Mouse (Mus musculus) MEL (cell line): Measurements from ENCODE around the gene Hdac11. TPM values are rescaled to one million over a fixed set of nuclear protein-coding genes. Genes with fewer than 3 reads are reported as not detected.
A peak's percentile ranks its signal among the peaks of the same experiment; 100 is the strongest.

ENCODE experiments used
- DNase-seq: peaks from one replicate; pipeline ENCODE4 v3.0.0; 2011; ENCODE audit warnings: low read depth, low spot score
- H3K27ac ChIP-seq: 2 replicates; pipeline ENCODE4 v1.5.1; 2012; ENCODE audit warnings: low read depth, mild to moderate bottlenecking, control low read depth, low read length, moderate library complexity; ENCODE audit not compliant: control insufficient read depth
- H3K27me3 ChIP-seq, 2 experiments: fragments of 150-350 bp in 1 of 2; sonication (generic) in 1 of 2; 2 replicates each; pipeline ENCODE4 v1.6.1; 2012; ENCODE audit warnings: low read length in 2 of 2, mild to moderate bottlenecking in 2 of 2, improper control_type of control experiment in 1 of 2, moderate library complexity in 1 of 2; ENCODE audit not compliant: insufficient read depth in 2 of 2, control insufficient read depth in 1 of 2
- H3K36me3 ChIP-seq, 2 experiments: 2 replicates each; pipeline ENCODE4 v1.6.1; 2012 to 2014; ENCODE audit warnings: low read length in 2 of 2, improper control_type of control experiment in 1 of 2, inconsistent platforms in 1 of 2, mild to moderate bottlenecking in 1 of 2; ENCODE audit not compliant: insufficient read depth in 2 of 2, control insufficient read depth in 1 of 2
- H3K4me1 ChIP-seq, 2 experiments: fragments of 150-350 bp in 1 of 2; sonication (generic) in 1 of 2; 2 replicates each; pipeline ENCODE4 v1.6.1; 2012; ENCODE audit warnings: low read length in 2 of 2, improper control_type of control experiment in 1 of 2, mild to moderate bottlenecking in 1 of 2; ENCODE audit not compliant: insufficient read depth in 2 of 2, control insufficient read depth in 1 of 2
- H3K4me3 ChIP-seq, 2 experiments: fragments of 150-350 bp in 1 of 2; sonication (generic) in 1 of 2; 2 replicates each; pipeline ENCODE4 v1.5.1; 2012; ENCODE audit warnings: low read depth in 2 of 2, low read length in 2 of 2, mild to moderate bottlenecking in 2 of 2, moderate library complexity in 2 of 2, control low read depth in 1 of 2, improper control_type of control experiment in 1 of 2; ENCODE audit not compliant: control insufficient read depth in 1 of 2, insufficient read depth in 1 of 2
- H3K79me2 ChIP-seq: 2 replicates; pipeline ENCODE4 v1.6.1; 2012; ENCODE audit warnings: mild to moderate bottlenecking, low read length, moderate library complexity; ENCODE audit not compliant: control insufficient read depth, poor library complexity, insufficient read depth
- H3K9ac ChIP-seq: 2 replicates; pipeline ENCODE4 v1.6.1; 2012; ENCODE audit warnings: low read depth, mild to moderate bottlenecking, control low read depth, low read length, moderate library complexity; ENCODE audit not compliant: control insufficient read depth, poor library complexity, severe bottlenecking
- H3K9me3 ChIP-seq: fragments of 150-350 bp; sonication (generic); replicated peaks from 2 replicates; pipeline ENCODE4 v1.6.1; 2012; ENCODE audit warnings: mild to moderate bottlenecking, low read length, improper control_type of control experiment, moderate library complexity; ENCODE audit not compliant: insufficient read depth
- CTCF ChIP-seq, 3 experiments: IDR thresholded peaks in 2 of 3; conservative IDR thresholded peaks in 1 of 3; 2 replicates each; pipeline ENCODE4 v1.5.1; 2011 to 2012; ENCODE audit warnings: low read length in 3 of 3, low read depth in 2 of 3, mild to moderate bottlenecking in 2 of 3, improper control_type of control experiment in 1 of 3, inconsistent platforms in 1 of 3, mixed read lengths in 1 of 3, moderate library complexity in 1 of 3; ENCODE audit not compliant: control insufficient read depth in 1 of 3, insufficient read depth in 1 of 3, poor library complexity in 1 of 3, severe bottlenecking in 1 of 3
- E2F4 ChIP-seq: IDR thresholded peaks from 2 replicates; pipeline ENCODE4 v1.6.1; 2011; ENCODE audit warnings: low read depth, low read length, improper control_type of control experiment, borderline replicate concordance
- EP300 ChIP-seq, 2 experiments: IDR thresholded peaks; 2 replicates each; pipeline ENCODE4 v1.6.1; 2011; ENCODE audit warnings: improper control_type of control experiment in 2 of 2, low read length in 2 of 2, low read depth in 1 of 2, mild to moderate bottlenecking in 1 of 2
- GABPA ChIP-seq: IDR thresholded peaks from 2 replicates; pipeline ENCODE4 v1.6.1; 2012; ENCODE audit warnings: low read depth, mild to moderate bottlenecking, inconsistent platforms, low read length, improper control_type of control experiment, moderate library complexity
- GATA1 ChIP-seq: IDR thresholded peaks from 2 replicates; pipeline ENCODE4 v1.6.1; 2011; ENCODE audit warnings: low read depth, low read length, improper control_type of control experiment
- HCFC1 ChIP-seq: IDR thresholded peaks from 2 replicates; pipeline ENCODE4 v1.6.1; 2012; ENCODE audit warnings: low read depth, mild to moderate bottlenecking, inconsistent platforms, low read length, improper control_type of control experiment, moderate library complexity
- KAT2A ChIP-seq: conservative IDR thresholded peaks from 2 replicates; pipeline ENCODE4 v1.6.1; 2012; ENCODE audit warnings: low read depth, low read length, improper control_type of control experiment, inconsistent platforms
- MAZ ChIP-seq: IDR thresholded peaks from 2 replicates; pipeline ENCODE4 v1.6.1; 2012; ENCODE audit warnings: low read depth, mild to moderate bottlenecking, inconsistent platforms, low read length, improper control_type of control experiment
- MXI1 ChIP-seq: IDR thresholded peaks from 2 replicates; pipeline ENCODE4 v1.6.1; 2011; ENCODE audit warnings: mild to moderate bottlenecking, low read depth, low read length, improper control_type of control experiment
- NELFE ChIP-seq: IDR thresholded peaks from 2 replicates; pipeline ENCODE4 v1.6.1; 2011; ENCODE audit warnings: low read depth, low read length, improper control_type of control experiment
- NRF1 ChIP-seq: IDR thresholded peaks from 2 replicates; pipeline ENCODE4 v1.6.1; 2014; ENCODE audit warnings: low read depth, mild to moderate bottlenecking, inconsistent platforms, low read length, improper control_type of control experiment, moderate library complexity; ENCODE audit not compliant: poor library complexity, insufficient read depth, severe bottlenecking
- RAD21 ChIP-seq: IDR thresholded peaks from 2 replicates; pipeline ENCODE4 v1.6.1; 2011; ENCODE audit warnings: mild to moderate bottlenecking, low read depth, low read length, improper control_type of control experiment
- SIN3A ChIP-seq: IDR thresholded peaks from 2 replicates; pipeline ENCODE4 v1.6.1; 2012; ENCODE audit warnings: low read length, improper control_type of control experiment, inconsistent platforms
- SMC3 ChIP-seq: IDR thresholded peaks from 2 replicates; pipeline ENCODE4 v1.6.1; 2011; ENCODE audit warnings: low read depth, low read length, improper control_type of control experiment
- TAL1 ChIP-seq: IDR thresholded peaks from 2 replicates; pipeline ENCODE4 v1.6.1; 2012; ENCODE audit warnings: mild to moderate bottlenecking, inconsistent platforms, low read length, moderate library complexity, mixed read lengths
- TBP ChIP-seq: IDR thresholded peaks from 2 replicates; pipeline ENCODE4 v1.8.0; 2011; ENCODE audit warnings: low read depth, low read length, improper control_type of control experiment
- ZC3H11A ChIP-seq: IDR thresholded peaks from 2 replicates; pipeline ENCODE4 v1.6.1; 2012; ENCODE audit warnings: low read depth, mild to moderate bottlenecking, inconsistent platforms, low read length, improper control_type of control experiment
- ZKSCAN1 ChIP-seq: IDR thresholded peaks from 2 replicates; pipeline ENCODE4 v1.6.1; 2012; ENCODE audit warnings: low read depth, mild to moderate bottlenecking, inconsistent platforms, low read length, improper control_type of control experiment, moderate library complexity
- ZNF384 ChIP-seq: IDR thresholded peaks from 2 replicates; pipeline ENCODE4 v1.6.1; 2012; ENCODE audit warnings: low read depth, mild to moderate bottlenecking, inconsistent platforms, low read length, improper control_type of control experiment
- polyA plus RNA-seq, 2 experiments: library from polyadenylated mRNA; stranded (reverse) in 1 of 2; unstranded in 1 of 2; fragments of >175 nt in 1 of 2; fragments of >200 nt in 1 of 2; gene quantifications; 2 replicates each; pipeline versions ENCODE4 v1.2.1 to v1.2.4; 2012; ENCODE audit warnings: low replicate concordance in 2 of 2, low read depth in 1 of 2; ENCODE audit not compliant: insufficient read length in 2 of 2, insufficient read depth in 1 of 2, missing spikeins in 1 of 2
- total RNA-seq: library from RNA; depleted of rRNA; stranded (reverse); fragments of 300-350 nt; gene quantifications from 2 replicates; pipeline ENCODE4 v1.2.3, GENCODE M21; 2012

Gene Hdac11
- total and polyA plus RNA-seq, 3 experiments = 3.3 to 6.0 TPM; not detected in 1

DNA sequence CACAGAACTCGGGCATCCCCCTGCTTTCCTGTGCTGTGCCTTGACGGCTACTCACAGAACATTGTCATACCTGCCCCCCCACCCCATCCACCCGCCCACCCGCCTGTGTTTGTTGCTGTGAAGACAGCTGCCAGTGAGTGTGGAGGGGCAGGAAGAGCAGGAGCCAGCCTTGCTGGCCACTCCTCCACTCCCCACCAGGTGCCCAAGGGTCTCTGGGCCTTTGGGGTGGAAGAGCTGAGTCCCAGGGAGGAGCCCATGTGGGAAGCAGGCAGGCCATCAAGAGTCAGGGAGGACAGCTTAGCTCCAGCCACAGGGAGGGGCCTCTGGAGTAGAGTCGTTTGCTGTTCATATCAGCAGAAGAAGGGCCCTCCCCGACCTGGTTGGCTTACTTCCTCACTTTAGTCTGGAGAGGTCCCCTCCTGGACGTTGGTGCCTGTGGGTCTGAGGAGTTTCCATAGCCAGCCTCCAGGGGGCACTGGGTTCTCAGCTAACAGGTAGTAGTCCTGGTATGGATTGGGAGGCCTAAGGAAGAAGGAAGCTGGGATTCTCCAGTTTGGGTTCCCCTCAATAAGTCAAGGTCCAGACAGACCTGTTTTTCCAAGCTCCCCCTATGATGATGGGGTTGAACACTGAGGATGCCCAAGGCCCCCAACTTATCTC lies 16.9 kb downstream of the Hdac11 start:
- Histone ChIP-seq H3K9ac (no peak overlapping the region), H3K27me3 (no peaks in the 10 kb centered on the region; a peak in 1 of 4 replicates), H3K36me3 (peaks cover 0 to 13% of the 10 kb centered on the region in 2 experiments; a peak in 2 of 4 replicates), H3K79me2 (no peaks in the 10 kb centered on the region)
- peak; percentile 51 to 74 (median 63) for TF ChIP-seq CTCF (IDR thresholded peaks at IDR 0.05 in 2 of 3, conservative IDR thresholded peaks at IDR 0.05 in 1 of 3; ENCODE audit: control insufficient read depth in 1 of 3, insufficient read depth in 1 of 3, low read depth in 2 of 3, low read length in 3 of 3, poor library complexity in 1 of 3, severe bottlenecking in 1 of 3)
- no peak for TF ChIP-seq NELFE
- peak; percentile 58 for TF ChIP-seq RAD21
- peak; percentile 72 for TF ChIP-seq SMC3
- peak; percentile 29; the same call in 1 of the 2 replicates for TF ChIP-seq SIN3A
- TF ChIP-seq ZC3H11A = peak; percentile 38; the same call in 1 of the 2 replicates
- TF ChIP-seq, all 39 proteins: peak for 5
- peak; percentile 80 for DNase-seq
- no peak overlapping the region for H3K4me3 ChIP-seq
- no peak overlapping the region for H3K27ac ChIP-seq
- H3K9me3 ChIP-seq = no peaks in the 10 kb centered on the region
- H3K4me1 ChIP-seq = peaks cover 0 to 31% of the 10 kb centered on the region in 2 experiments; a peak in 3 of 4 replicates

DNA sequence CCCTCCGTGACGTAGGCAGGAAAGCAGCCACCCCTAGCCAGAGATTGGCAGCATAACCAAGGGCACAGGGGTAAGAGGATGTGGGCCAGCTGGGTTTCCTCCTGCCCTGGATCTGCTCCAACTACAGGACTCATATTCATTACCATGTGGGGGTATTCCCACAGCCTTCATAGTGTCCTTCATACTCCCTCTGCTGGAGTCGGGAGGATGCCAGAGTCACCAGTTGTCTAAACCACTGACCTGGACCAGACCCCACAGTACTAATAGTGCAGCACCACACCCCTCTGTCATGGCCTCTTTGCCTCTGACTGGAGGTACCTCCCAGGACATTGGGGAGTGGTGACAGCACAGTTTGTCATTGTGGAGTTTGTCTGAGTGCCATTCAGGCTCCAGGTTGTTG lies 17.7 kb downstream of the Hdac11 start:
- Histone ChIP-seq H3K27me3 (no peaks in the 10 kb centered on the region; a peak in 1 of 4 replicates), H3K27ac (no peak overlapping the region), H3K79me2 (no peaks in the 10 kb centered on the region), H3K9ac (no peak overlapping the region), H3K4me3 (no peak overlapping the region)
- no peak for DNase-seq
- TF ChIP-seq GATA1 (no peak), MAZ (no peak), ZNF384 (no peak), TBP (no peak), KAT2A (no peak), MXI1 (no peak), NRF1 (no peak), CTCF (IDR thresholded peaks at IDR 0.05 in 2 of 3, conservative IDR thresholded peaks at IDR 0.05 in 1 of 3; ENCODE audit: control insufficient read depth in 1 of 3, insufficient read depth in 1 of 3, low read depth in 2 of 3, low read length in 3 of 3, poor library complexity in 1 of 3, severe bottlenecking in 1 of 3) (no peak), TAL1 (no peak), RAD21 (no peak), HCFC1 (no peak), E2F4 (no peak), ZKSCAN1 (no peak), GABPA (no peak), EP300 (IDR thresholded peaks at IDR 0.05; ENCODE audit: low read depth in 1 of 2, low read length in 2 of 2) (no peak)
- TF ChIP-seq, all 39 proteins: peak for 0
- peaks cover 0 to 13% of the 10 kb centered on the region in 2 experiments; a peak in 2 of 4 replicates for H3K36me3 ChIP-seq
- peaks cover 0 to 32% of the 10 kb centered on the region in 2 experiments; a peak in 3 of 4 replicates for H3K4me1 ChIP-seq
- no peaks in the 10 kb centered on the region for H3K9me3 ChIP-seq
